Mouse (Mus musculus): ENCODE results near the gene Slc6a18. TPM values are rescaled to one million over a fixed set of nuclear protein-coding genes. Genes with fewer than 3 reads are reported as not detected.
"Not testable (repeated sequence)": the region's sequence is repeated elsewhere in the genome, so short reads cannot be mapped to it uniquely, and the experiment has no call there.

The Slc6a18 gene
- total RNA-seq (2021), result under 1 TPM; 0.16 to 0.62 TPM
- long read RNA-seq, experiment 1, result 0 reads
- long read RNA-seq, experiment 2, result 0 reads

- no peak for DNase-seq
- intact Hi-C loops (cut with DNase I; ENCODE audit: low total_unique reads), result no loop called here
Observed at GRCm38 (mm10) chr13:73677853-73678252, at the start of gene Slc6a18. Gene Slc6a18 (minus strand): TSS chr13:73678023.

GRCm38 (mm10) chr13:73725315-73725714 is 47.5 kb upstream of the Slc6a18 start:
- intact Hi-C loops (cut with DNase I; ENCODE audit: low total_unique reads), result loop anchor here (5.0 kb wide), 1 partner anchor 42 kb away; no protein-coding TSS in a partner anchor
- no peak for DNase-seq

- intact Hi-C loops (cut with DNase I; ENCODE audit: low total_unique reads), result loop anchor here (5.0 kb wide), 1 partner anchor 179 kb away; no protein-coding TSS in a partner anchor
- peak; percentile 17 for DNase-seq
Observed at GRCm38 (mm10) chr13:73723081-73723668, 45.4 kb upstream of the Slc6a18 start.

- DNase-seq, result no peak
- intact Hi-C loops (cut with DNase I; ENCODE audit: low total_unique reads), result loop anchor here (5.0 kb wide), 1 partner anchor 182 kb away; no protein-coding TSS in a partner anchor
Observed at GRCm38 (mm10) chr13:73720241-73720640, 42.4 kb upstream of the Slc6a18 start.

- DNase-seq, result peak; percentile 64
- intact Hi-C loops (cut with DNase I; ENCODE audit: low total_unique reads), result loop anchor here (5.0 kb wide), 1 partner anchor 194 kb away; no protein-coding TSS in a partner anchor
Observed at GRCm38 (mm10) chr13:73718225-73718624, 40.4 kb upstream of the Slc6a18 start.

GRCm38 (mm10) chr13:73714020-73714419 is 36.2 kb upstream of the Slc6a18 start:
- no peak for DNase-seq
- intact Hi-C loops (cut with DNase I; ENCODE audit: low total_unique reads), result no loop called here

- DNase-seq, result no peak
- intact Hi-C loops (cut with DNase I; ENCODE audit: low total_unique reads), result no loop called here
Observed at GRCm38 (mm10) chr13:73713204-73713603, 35.4 kb upstream of the Slc6a18 start.

- intact Hi-C loops (cut with DNase I; ENCODE audit: low total_unique reads), result no loop called here
- no peak for DNase-seq
Observed at GRCm38 (mm10) chr13:73712228-73712627, 34.4 kb upstream of the Slc6a18 start.

- no peak for DNase-seq
- intact Hi-C loops (cut with DNase I; ENCODE audit: low total_unique reads), result no loop called here
Observed at GRCm38 (mm10) chr13:73711803-73712202, 34.0 kb upstream of the Slc6a18 start.

- intact Hi-C loops (cut with DNase I; ENCODE audit: low total_unique reads), result no loop called here
- DNase-seq, result no peak
Observed at GRCm38 (mm10) chr13:73711221-73711620, 33.4 kb upstream of the Slc6a18 start.

GRCm38 (mm10) chr13:73709491-73709890 is 31.7 kb upstream of the Slc6a18 start:
- no peak for DNase-seq
- intact Hi-C loops (cut with DNase I; ENCODE audit: low total_unique reads), result no loop called here

GRCm38 (mm10) chr13:73704694-73705325 is 27.0 kb upstream of the Slc6a18 start, which contains the start of gene Slc6a19:
Gene Slc6a19 (minus strand): TSS chr13:73704865.
- intact Hi-C loops (cut with DNase I; ENCODE audit: low total_unique reads), result no loop called here
- DNase-seq, result no peak

GRCm38 (mm10) chr13:73703486-73703885 is 25.7 kb upstream of the Slc6a18 start:
- intact Hi-C loops (cut with DNase I; ENCODE audit: low total_unique reads), result not testable (repeated sequence)

GRCm38 (mm10) chr13:73702776-73703175 is 25.0 kb upstream of the Slc6a18 start:
- intact Hi-C loops (cut with DNase I; ENCODE audit: low total_unique reads), result no loop called here
- no peak for DNase-seq

More at GRCm38 (mm10) chr13:73703486-73703885, 25.7 kb upstream of the Slc6a18 start:
- not testable (repeated sequence) for DNase-seq

- DNase-seq, result no peak
- intact Hi-C loops (cut with DNase I; ENCODE audit: low total_unique reads), result no loop called here
Observed at GRCm38 (mm10) chr13:73701161-73701883, 23.5 kb upstream of the Slc6a18 start.

GRCm38 (mm10) chr13:73700554-73700953 is 22.7 kb upstream of the Slc6a18 start:
- intact Hi-C loops (cut with DNase I; ENCODE audit: low total_unique reads), result no loop called here
- no peak for DNase-seq

GRCm38 (mm10) chr13:73699714-73700113 is 21.9 kb upstream of the Slc6a18 start:
- no peak for DNase-seq
- intact Hi-C loops (cut with DNase I; ENCODE audit: low total_unique reads), result no loop called here

- intact Hi-C loops (cut with DNase I; ENCODE audit: low total_unique reads), result no loop called here
- DNase-seq, result no peak
Observed at GRCm38 (mm10) chr13:73696529-73696928, 18.7 kb upstream of the Slc6a18 start.

GRCm38 (mm10) chr13:73694972-73695371 is 17.1 kb upstream of the Slc6a18 start:
- intact Hi-C loops (cut with DNase I; ENCODE audit: low total_unique reads), result loop anchor here (2.0 to 5.0 kb wide), 2 partner anchors 48 to 183 kb away; no protein-coding TSS in a partner anchor

GRCm38 (mm10) chr13:73693333-73693732 is 15.5 kb upstream of the Slc6a18 start:
- DNase-seq, result no peak
- intact Hi-C loops (cut with DNase I; ENCODE audit: low total_unique reads), result loop anchor here (5.0 kb wide), 1 partner anchor 181 kb away; no protein-coding TSS in a partner anchor

More at GRCm38 (mm10) chr13:73694972-73695371, 17.1 kb upstream of the Slc6a18 start:
- DNase-seq, result no peak
